Mouse (Mus musculus): ENCODE results near the gene Lzts3. TPM values are rescaled to one million over a fixed set of nuclear protein-coding genes. Genes with fewer than 3 reads are reported as not detected.

The Lzts3 gene
- polyA plus RNA-seq, 1 experiment, result 50.3 TPM

GRCm38 (mm10) chr2:130638101-130638611, 4.4 kb downstream of the Lzts3 start:
- Histone ChIP-seq H3K27me3 (ENCODE audit: control insufficient read depth, insufficient read depth, low read length) (no peaks in the 10 kb centered on the region), H3K27ac (ENCODE audit: insufficient read depth, low read depth, low read length) (peak overlapping the region; percentile 92), H3K4me1 (ENCODE audit: control insufficient read depth, insufficient read depth, insufficient read length, low read length) (peaks cover 36% of the 10 kb centered on the region), H3K36me3 (ENCODE audit: control insufficient read depth, insufficient read depth, low read length) (peaks cover 7% of the 10 kb centered on the region; the same call in 1 of the 2 replicates), H3K4me3 (ENCODE audit: low read depth, low read length) (peak overlapping the region; percentile 80)
- WGBS, result 17% methylated on average over 16 of the region's 16 CpGs
- TF ChIP-seq CTCF (IDR thresholded peaks at IDR 0.05; ENCODE audit: extremely low read depth, insufficient read length, insufficient replicate concordance, low read depth, low read length) (no peak), POLR2A (IDR thresholded peaks at IDR 0.05; ENCODE audit: low read depth, low read length) (no peak; the same call in 1 of the 2 replicates)

DNA sequence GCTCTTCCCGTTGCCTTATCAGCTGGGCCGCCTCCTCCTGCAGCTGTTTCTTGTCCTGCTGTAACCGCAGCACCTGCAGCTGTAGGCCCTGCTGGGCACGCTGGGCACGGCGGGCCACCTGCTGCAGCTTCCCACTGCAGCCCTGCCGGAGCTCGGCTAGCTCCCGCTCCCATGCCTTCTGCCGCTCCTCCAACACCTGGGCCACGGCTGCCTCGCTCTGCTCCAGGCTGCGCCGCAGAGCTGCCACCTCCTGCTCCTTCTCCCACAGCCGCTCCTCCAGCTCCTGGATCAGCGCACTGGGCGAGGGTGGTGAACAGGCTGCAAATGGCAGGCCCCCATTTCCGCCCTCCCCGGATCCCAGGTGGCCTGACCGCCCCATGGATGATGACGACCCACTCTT, 6.8 kb downstream of the Lzts3 start:
- Histone ChIP-seq H3K27me3 (ENCODE audit: control insufficient read depth, insufficient read depth, low read length) (no peaks in the 10 kb centered on the region), H3K27ac (ENCODE audit: insufficient read depth, low read depth, low read length) (0 out of 2 replicates have a peak overlapping the region, but pooled peaks have one; percentile 14), H3K4me1 (ENCODE audit: control insufficient read depth, insufficient read depth, insufficient read length, low read length) (peaks cover 30% of the 10 kb centered on the region), H3K4me3 (ENCODE audit: low read depth, low read length) (peak overlapping the region; percentile 80), H3K36me3 (ENCODE audit: control insufficient read depth, insufficient read depth, low read length) (peaks cover 7% of the 10 kb centered on the region; the same call in 1 of the 2 replicates)
- TF ChIP-seq CTCF (IDR thresholded peaks at IDR 0.05; ENCODE audit: extremely low read depth, insufficient read length, insufficient replicate concordance, low read depth, low read length), result no peak
- no peak for TF ChIP-seq POLR2A (IDR thresholded peaks at IDR 0.05; ENCODE audit: low read depth, low read length)
- WGBS, result 20% methylated on average over 21 of the region's 21 CpGs

DNA sequence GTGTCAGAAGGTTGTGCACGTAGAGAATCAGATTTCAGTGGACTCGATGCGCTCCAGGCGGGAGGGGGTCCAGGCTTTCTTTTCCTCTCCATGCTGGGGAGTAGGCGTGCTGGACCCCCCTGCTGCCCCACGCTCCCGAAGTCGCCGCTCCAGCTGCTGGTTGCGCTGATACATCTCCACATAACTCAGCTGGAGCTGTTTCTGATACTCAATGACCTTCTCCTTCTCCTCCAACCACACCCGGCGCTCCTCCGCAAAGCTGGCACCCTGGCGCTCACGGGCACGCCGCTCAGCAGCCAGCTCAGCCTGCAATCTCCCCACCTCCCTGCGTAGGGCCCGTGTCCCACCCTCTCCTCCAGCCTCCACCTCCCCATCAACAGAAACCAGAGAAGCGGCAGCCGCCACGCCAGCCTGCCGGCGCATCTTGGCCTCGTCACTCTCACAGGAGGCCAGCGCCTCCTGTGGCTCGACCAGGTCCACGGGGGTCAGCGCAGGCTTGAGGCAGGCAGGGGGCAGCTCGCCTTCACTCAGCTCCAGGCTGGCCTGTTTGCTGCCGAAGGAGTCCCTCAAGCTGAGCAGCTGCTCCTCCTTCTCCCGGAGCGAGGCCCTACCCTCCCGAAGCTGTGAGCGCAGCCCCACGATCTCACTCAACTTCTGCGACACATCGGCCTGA, 7.7 kb downstream of the Lzts3 start:
- Histone ChIP-seq H3K4me3 (ENCODE audit: low read depth, low read length) (peak overlapping the region; percentile 27), H3K27me3 (ENCODE audit: control insufficient read depth, insufficient read depth, low read length) (no peaks in the 10 kb centered on the region), H3K27ac (ENCODE audit: insufficient read depth, low read depth, low read length) (no peak overlapping the region), H3K4me1 (ENCODE audit: control insufficient read depth, insufficient read depth, insufficient read length, low read length) (peaks cover 30% of the 10 kb centered on the region), H3K36me3 (ENCODE audit: control insufficient read depth, insufficient read depth, low read length) (peaks cover 7% of the 10 kb centered on the region; the same call in 1 of the 2 replicates)
- TF ChIP-seq POLR2A (IDR thresholded peaks at IDR 0.05; ENCODE audit: low read depth, low read length) (no peak), CTCF (IDR thresholded peaks at IDR 0.05; ENCODE audit: extremely low read depth, insufficient read length, insufficient replicate concordance, low read depth, low read length) (no peak)
- WGBS, result 51% methylated on average over 38 of the region's 38 CpGs

GRCm38 (mm10) chr2:130634006-130634738, 8.4 kb downstream of the Lzts3 start:
- Histone ChIP-seq H3K27me3 (ENCODE audit: control insufficient read depth, insufficient read depth, low read length) (no peaks in the 10 kb centered on the region), H3K27ac (ENCODE audit: insufficient read depth, low read depth, low read length) (no peak overlapping the region), H3K4me3 (ENCODE audit: low read depth, low read length) (peak overlapping the region; percentile 27; the same call in 1 of the 2 replicates), H3K4me1 (ENCODE audit: control insufficient read depth, insufficient read depth, insufficient read length, low read length) (peaks cover 30% of the 10 kb centered on the region), H3K36me3 (ENCODE audit: control insufficient read depth, insufficient read depth, low read length) (peaks cover 7% of the 10 kb centered on the region; the same call in 1 of the 2 replicates)
- 69% methylated on average over 14 of the region's 14 CpGs for WGBS
- TF ChIP-seq CTCF (IDR thresholded peaks at IDR 0.05; ENCODE audit: extremely low read depth, insufficient read length, insufficient replicate concordance, low read depth, low read length), result no peak
- TF ChIP-seq POLR2A (IDR thresholded peaks at IDR 0.05; ENCODE audit: low read depth, low read length), result no peak

DNA sequence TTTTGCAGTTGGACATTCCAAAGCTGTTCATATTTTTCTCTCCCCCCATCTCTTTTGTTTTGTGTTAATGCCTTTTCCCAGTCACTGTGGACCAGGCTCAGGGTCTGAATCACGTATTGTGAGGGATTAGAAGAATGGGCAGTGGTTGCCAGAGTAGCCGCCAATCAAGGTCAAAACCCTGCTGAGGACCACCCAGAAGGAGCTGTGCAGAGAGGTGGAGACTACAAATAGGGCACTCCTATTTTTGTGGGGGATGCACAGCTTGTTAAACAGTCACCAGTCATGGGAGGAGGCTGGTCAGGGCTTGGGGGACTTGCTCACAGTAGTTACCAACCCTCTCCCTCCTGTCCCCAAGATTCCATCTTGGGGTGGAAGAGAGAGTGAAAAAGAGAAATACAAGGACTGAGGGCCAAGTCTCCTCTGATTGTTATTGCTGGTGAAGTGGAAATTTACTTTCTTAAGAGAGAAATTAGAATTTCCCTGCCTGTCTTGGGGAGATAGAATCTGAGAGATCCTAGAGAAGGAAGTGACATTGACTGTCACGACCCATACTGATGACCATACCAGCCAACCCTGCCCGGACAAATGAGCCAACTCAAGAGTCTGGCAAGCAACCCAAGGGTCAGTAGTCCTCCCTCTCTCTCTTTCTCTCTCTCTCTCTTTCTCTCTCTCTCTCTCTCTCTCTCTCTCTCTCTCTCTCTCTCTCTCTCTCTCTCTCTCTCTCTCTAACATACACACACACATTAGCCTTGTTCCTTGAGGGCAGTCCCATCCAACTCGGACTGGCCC, 9.5 kb downstream of the Lzts3 start:
- Histone ChIP-seq H3K4me3 (ENCODE audit: low read depth, low read length) (no peak overlapping the region), H3K4me1 (ENCODE audit: control insufficient read depth, insufficient read depth, insufficient read length, low read length) (peaks cover 26% of the 10 kb centered on the region), H3K36me3 (ENCODE audit: control insufficient read depth, insufficient read depth, low read length) (peaks cover 7% of the 10 kb centered on the region; the same call in 1 of the 2 replicates), H3K27ac (ENCODE audit: insufficient read depth, low read depth, low read length) (no peak overlapping the region), H3K27me3 (ENCODE audit: control insufficient read depth, insufficient read depth, low read length) (no peaks in the 10 kb centered on the region)
- 78% methylated on average over 5 of the region's 5 CpGs for WGBS
- no peak for TF ChIP-seq CTCF (IDR thresholded peaks at IDR 0.05; ENCODE audit: extremely low read depth, insufficient read length, insufficient replicate concordance, low read depth, low read length)

- H3K27ac ChIP-seq (ENCODE audit: insufficient read depth, low read depth, low read length), result no peak overlapping the region
- no peak overlapping the region for H3K4me3 ChIP-seq (ENCODE audit: low read depth, low read length)
- H3K27me3 ChIP-seq (ENCODE audit: control insufficient read depth, insufficient read depth, low read length), result no peaks in the 10 kb centered on the region
- WGBS, result 70% methylated on average over 1 of the region's 1 CpGs
- no peak for TF ChIP-seq POLR2A (IDR thresholded peaks at IDR 0.05; ENCODE audit: low read depth, low read length)
- no peak for TF ChIP-seq CTCF (IDR thresholded peaks at IDR 0.05; ENCODE audit: extremely low read depth, insufficient read length, insufficient replicate concordance, low read depth, low read length)
- H3K36me3 ChIP-seq (ENCODE audit: control insufficient read depth, insufficient read depth, low read length), result peaks cover 7% of the 10 kb centered on the region; the same call in 1 of the 2 replicates
- peaks cover 26% of the 10 kb centered on the region for H3K4me1 ChIP-seq (ENCODE audit: control insufficient read depth, insufficient read depth, insufficient read length, low read length)
Measured at GRCm38 (mm10) chr2:130632416-130632815, 10.2 kb downstream of the Lzts3 start.

Data from small intestine, adult 2 months (tissue).